Mouse (Mus musculus): ENCODE data around the gene Carmil2.

- TF ChIP-seq CTCF (IDR thresholded peaks at IDR 0.05; ENCODE audit: control insufficient read depth, insufficient read depth, insufficient replicate concordance, low read depth, low read length) (no peak), POLR2A (IDR thresholded peaks at IDR 0.05; ENCODE audit: control insufficient read depth, low read depth, low read length) (no peak)
Measured at GRCm38 (mm10) chr8:105722861-105723260, 36.8 kb downstream of the Carmil2 start.
